In genomic region chr6:108401412-108401955, GRCm38 (mm10) we compare ENCODE assay signal across 12 mouse cellular contexts.
A peak's percentile ranks its signal among the peaks of the same experiment; 100 is the strongest.
DNase-seq lines count a peak whose midpoint lies in the region; ATAC-seq and TF ChIP-seq lines count a peak whose summit lies in the region.
"Had no signal": no experiment of that assay in that cellular context is flagged by ENCODE, and none has a peak within 500 bp of the region (broad histone marks: within the 10 kb centered on the region; RNA-seq: fewer than 3 reads in every experiment).

No protein-coding gene starts in this region.

- no peak overlapping the region for H3K4me3 ChIP-seq in forebrain, postnatal 0 days (ENCODE audit: low read depth, low read length)
- no peak overlapping the region for H3K4me3 ChIP-seq in forebrain, embryonic 12.5 days (replicated peaks)
- no peak overlapping the region for H3K4me3 ChIP-seq in MEL (ENCODE audit: control insufficient read depth in 1 of 2, insufficient read depth in 1 of 2, low read depth in 2 of 2, low read length in 2 of 2)

- peaks cover 13% of the 10 kb centered on the region; the same call in 1 of the 2 replicates for H3K36me3 ChIP-seq in forebrain, postnatal 0 days (ENCODE audit: insufficient read depth)
- peaks cover 7% of the 10 kb centered on the region; the same call in 1 of the 2 replicates for H3K36me3 ChIP-seq in forebrain, embryonic 12.5 days (replicated peaks)
- no peaks in the 10 kb centered on the region for H3K36me3 ChIP-seq in MEL (ENCODE audit: control insufficient read depth in 1 of 2, insufficient read depth in 2 of 2, low read length in 2 of 2)

- H3K27ac ChIP-seq in forebrain, postnatal 0 days (ENCODE audit: low read depth, low read length) = no peak overlapping the region
- H3K27ac ChIP-seq in forebrain, embryonic 12.5 days = no peak overlapping the region
- no peak overlapping the region for H3K27ac ChIP-seq in MEL (ENCODE audit: control insufficient read depth, low read depth, low read length)
- H3K27ac ChIP-seq: hindbrain, embryonic 14.5 days had no signal

- WGBS in forebrain, postnatal 0 days = 83% methylated on average over 10 of the region's 10 CpGs
- 91% methylated on average over 10 of the region's 10 CpGs for WGBS in forebrain, embryonic 12.5 days

- ATAC-seq in forebrain, postnatal 0 days = peak; percentile 74
- no peak for ATAC-seq in forebrain, embryonic 12.5 days (ENCODE audit: low FRiP score)

- TF ChIP-seq EP300 in MEL (IDR thresholded peaks at IDR 0.05; ENCODE audit: low read depth in 1 of 2, low read length in 2 of 2) = no peak

- H3K79me2 ChIP-seq in MEL (ENCODE audit: control insufficient read depth, insufficient read depth, low read length, poor library complexity) = no peaks in the 10 kb centered on the region

- H3K4me1 ChIP-seq in forebrain, postnatal 0 days (ENCODE audit: insufficient read depth) = no peaks in the 10 kb centered on the region
- H3K4me1 ChIP-seq in forebrain, embryonic 12.5 days = no peaks in the 10 kb centered on the region
- H3K4me1 ChIP-seq in MEL (ENCODE audit: control insufficient read depth in 1 of 2, insufficient read depth in 2 of 2, low read length in 2 of 2) = no peaks in the 10 kb centered on the region

- no peak overlapping the region for H3K9ac ChIP-seq in forebrain, postnatal 0 days
- H3K9ac ChIP-seq in forebrain, embryonic 12.5 days = no peak overlapping the region
- no peak overlapping the region for H3K9ac ChIP-seq in MEL (ENCODE audit: control insufficient read depth, low read depth, low read length, poor library complexity, severe bottlenecking)
- H3K9ac ChIP-seq: hindbrain, embryonic 14.5 days had no signal

- TF ChIP-seq RAD21 in MEL (IDR thresholded peaks at IDR 0.05; ENCODE audit: low read depth, low read length) = peak; percentile 28

- no peak for TF ChIP-seq POLR2A in MEL (IDR thresholded peaks at IDR 0.05; ENCODE audit: control insufficient read depth in 1 of 2, insufficient read depth in 1 of 2, low read depth in 1 of 2, low read length in 2 of 2, poor library complexity in 1 of 2)

- no peaks in the 10 kb centered on the region for H3K27me3 ChIP-seq in forebrain, postnatal 0 days (ENCODE audit: insufficient read depth, low read length)
- H3K27me3 ChIP-seq in forebrain, embryonic 12.5 days = no peaks in the 10 kb centered on the region
- no peaks in the 10 kb centered on the region for H3K27me3 ChIP-seq in MEL (ENCODE audit: control insufficient read depth in 1 of 2, insufficient read depth in 2 of 2, low read length in 2 of 2)

- intact Hi-C loops in left cerebral cortex, postnatal 14 days (cut with DNase I) = no loop called here
- intact Hi-C loops in left cerebral cortex, postnatal 4 days (cut with DNase I) = loop anchor here (10.0 kb wide), 1 partner anchor 1597 kb away; the partner anchor contains the start of gene Crbn

- TF ChIP-seq CTCF in forebrain, postnatal 0 days (IDR thresholded peaks at IDR 0.05; ENCODE audit: low read depth) = peak; percentile 76
- peak in 1 of 3 experiments; percentile 42; a peak in 3 of 6 replicates for TF ChIP-seq CTCF in MEL (IDR thresholded peaks at IDR 0.05 in 2 of 3, conservative IDR thresholded peaks at IDR 0.05 in 1 of 3; ENCODE audit: control insufficient read depth in 1 of 3, insufficient read depth in 1 of 3, low read depth in 2 of 3, low read length in 3 of 3, poor library complexity in 1 of 3, severe bottlenecking in 1 of 3)

- peak; percentile 63 for DNase-seq in forebrain, postnatal 0 days
- peak; percentile 26 to 70 for DNase-seq in left cerebral cortex, postnatal 14 days (ENCODE audit: low spot score in 2 of 2)
- DNase-seq in left cerebral cortex, postnatal 4 days = no peak
- peak; percentile 24 for DNase-seq in MEL (ENCODE audit: low read depth, low spot score)
- DNase-seq in naive thymus-derived CD4-positive, alpha-beta T cell, adult 2 months (ENCODE audit: low read depth) = peak; percentile 7
- no peak for DNase-seq in urinary bladder, postnatal 36 days (ENCODE audit: low spot score in 2 of 2)
- no peak for DNase-seq in embryo, embryonic 10 days (ENCODE audit: low spot score)
- DNase-seq: cerebellum, postnatal 36 days; kidney, postnatal 14 days had no signal

- no peak overlapping the region for H3K4me2 ChIP-seq in forebrain, postnatal 0 days (ENCODE audit: low read depth)
- H3K4me2 ChIP-seq in forebrain, embryonic 12.5 days = no peak overlapping the region
- H3K4me2 ChIP-seq: heart, embryonic 11.5 days; hindbrain, embryonic 14.5 days had no signal

- H3K9me3 ChIP-seq in forebrain, postnatal 0 days (ENCODE audit: low read length) = no peaks in the 10 kb centered on the region
- H3K9me3 ChIP-seq in forebrain, embryonic 12.5 days = no peaks in the 10 kb centered on the region
- H3K9me3 ChIP-seq in MEL (replicated peaks; ENCODE audit: insufficient read depth, low read length) = no peaks in the 10 kb centered on the region

TF ChIP-seq in MEL, 35 proteins besides CTCF, POLR2A, EP300 and RAD21:
- no peak for TF ChIP-seq USF1 (IDR thresholded peaks at IDR 0.05; ENCODE audit: low read depth, low read length)
- TF ChIP-seq SMC3 (IDR thresholded peaks at IDR 0.05; ENCODE audit: low read depth, low read length) = peak; percentile 33

Comparison
In these comparisons a context has a peak if more than half of its experiments do, and no peak if none do; other contexts are left out.
1. DNase-seq: peak in forebrain, postnatal 0 days (single experiment), left cerebral cortex, postnatal 14 days (2 of 2), MEL (single experiment) and naive thymus-derived CD4-positive, alpha-beta T cell, adult 2 months (single experiment); none in left cerebral cortex, postnatal 4 days (single experiment), urinary bladder, postnatal 36 days (0 of 2) and embryo, embryonic 10 days (single experiment).